Mouse (Mus musculus): ENCODE data around the gene Ccnd3. TPM values are rescaled to one million over a fixed set of nuclear protein-coding genes. Genes with fewer than 3 reads are reported as not detected.

Gene Ccnd3
- polyA plus RNA-seq, 2 experiments, result 195 to 379 TPM

- Histone ChIP-seq H3K4me2 (ENCODE audit: low read depth) (no peak overlapping the region), H3K27ac (no peak overlapping the region), H3K27me3 (ENCODE audit: control insufficient read depth, insufficient read depth, low read length) (no peaks in the 10 kb centered on the region), H3K36me3 (replicated peaks; ENCODE audit: control insufficient read depth, insufficient read depth, low read depth) (no peaks in the 10 kb centered on the region), H3K4me1 (replicated peaks; ENCODE audit: control insufficient read depth in 2 of 2, insufficient read depth in 2 of 2, low read length in 1 of 2) (peaks cover 5 to 14% of the 10 kb centered on the region in 2 experiments), H3K9ac (replicated peaks) (no peak overlapping the region), H3K4me3 (ENCODE audit: insufficient read depth in 1 of 2, low read depth in 2 of 2, low read length in 2 of 2) (no peak overlapping the region), H3K9me3 (ENCODE audit: control insufficient read depth, low read length) (no peaks in the 10 kb centered on the region)
- 67% methylated on average over 6 of the region's 6 CpGs for WGBS (ENCODE audit: insufficient replicate concordance)
- ATAC-seq (ENCODE audit: insufficient read depth) (no peak), DNase-seq (ENCODE audit: low read depth in 3 of 3, low spot score in 3 of 3) (no peak)
- no peak for TF ChIP-seq CTCF (IDR thresholded peaks at IDR 0.05; ENCODE audit: low read depth)
- TF ChIP-seq EP300 (IDR thresholded peaks at IDR 0.05; ENCODE audit: low read depth), result no peak
Observed at GRCm38 (mm10) chr17:47559726-47560125, 54.9 kb downstream of the Ccnd3 start.

DNA sequence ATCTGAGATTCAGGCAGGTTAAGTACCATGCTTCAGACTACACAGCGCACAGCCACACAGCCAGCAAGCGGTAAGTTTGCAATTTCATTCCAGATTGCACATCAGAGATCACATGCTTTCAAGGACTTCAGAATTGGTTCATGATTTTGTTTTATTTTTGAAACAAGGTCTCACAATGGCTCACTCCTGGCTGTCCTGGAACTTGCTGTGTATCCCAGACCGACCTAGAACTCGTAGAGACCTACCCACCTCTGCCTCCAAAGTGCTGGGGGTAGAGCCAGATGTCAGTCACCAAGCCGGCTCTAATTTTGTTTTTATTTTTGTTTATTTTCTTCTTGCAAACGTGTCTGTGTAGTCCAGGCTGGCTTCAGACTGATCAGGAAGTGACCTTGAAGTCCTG is 58.0 kb downstream of the Ccnd3 start:
- H3K4me3 ChIP-seq (ENCODE audit: insufficient read depth in 1 of 2, low read depth in 2 of 2, low read length in 2 of 2), result no peak overlapping the region
- WGBS (ENCODE audit: insufficient replicate concordance), result 75% methylated on average over 6 of the region's 6 CpGs
- no peak overlapping the region for H3K27ac ChIP-seq
- no peaks in the 10 kb centered on the region for H3K36me3 ChIP-seq (replicated peaks; ENCODE audit: control insufficient read depth, insufficient read depth, low read depth)
- TF ChIP-seq CTCF (IDR thresholded peaks at IDR 0.05; ENCODE audit: low read depth) (no peak), EP300 (IDR thresholded peaks at IDR 0.05; ENCODE audit: low read depth) (no peak)
- no peak overlapping the region for H3K9ac ChIP-seq (replicated peaks)
- DNase-seq (ENCODE audit: low read depth in 3 of 3, low spot score in 3 of 3) (no peak), ATAC-seq (ENCODE audit: insufficient read depth) (no peak)
- H3K4me1 ChIP-seq (replicated peaks; ENCODE audit: control insufficient read depth in 2 of 2, insufficient read depth in 2 of 2, low read length in 1 of 2), result peaks cover 15 to 33% of the 10 kb centered on the region in 2 experiments
- no peaks in the 10 kb centered on the region for H3K9me3 ChIP-seq (ENCODE audit: control insufficient read depth, low read length)
- no peaks in the 10 kb centered on the region for H3K27me3 ChIP-seq (ENCODE audit: control insufficient read depth, insufficient read depth, low read length)
- H3K4me2 ChIP-seq (ENCODE audit: low read depth), result no peak overlapping the region

GRCm38 (mm10) chr17:47564612-47565011 is 59.8 kb downstream of the Ccnd3 start:
- Histone ChIP-seq H3K9me3 (ENCODE audit: control insufficient read depth, low read length) (no peaks in the 10 kb centered on the region), H3K4me2 (ENCODE audit: low read depth) (no peak overlapping the region), H3K9ac (replicated peaks) (peak overlapping the region; percentile 34; the same call in 1 of the 2 replicates), H3K4me3 (ENCODE audit: insufficient read depth in 1 of 2, low read depth in 2 of 2, low read length in 2 of 2) (no peak overlapping the region), H3K27me3 (ENCODE audit: control insufficient read depth, insufficient read depth, low read length) (no peaks in the 10 kb centered on the region), H3K4me1 (replicated peaks; ENCODE audit: control insufficient read depth in 2 of 2, insufficient read depth in 2 of 2, low read length in 1 of 2) (peaks cover 27 to 46% of the 10 kb centered on the region in 2 experiments), H3K36me3 (replicated peaks; ENCODE audit: control insufficient read depth, insufficient read depth, low read depth) (no peaks in the 10 kb centered on the region), H3K27ac (no peak overlapping the region)
- no peak for TF ChIP-seq EP300 (IDR thresholded peaks at IDR 0.05; ENCODE audit: low read depth)
- no peak for TF ChIP-seq CTCF (IDR thresholded peaks at IDR 0.05; ENCODE audit: low read depth)
- no peak for DNase-seq (ENCODE audit: low read depth in 3 of 3, low spot score in 3 of 3)
- WGBS (ENCODE audit: insufficient replicate concordance), result 12% methylated on average over 5 of the region's 5 CpGs
- ATAC-seq (ENCODE audit: insufficient read depth), result no peak

GRCm38 (mm10) chr17:47566133-47566532 is 61.3 kb downstream of the Ccnd3 start:
- Histone ChIP-seq H3K27ac (no peak overlapping the region), H3K4me3 (ENCODE audit: insufficient read depth in 1 of 2, low read depth in 2 of 2, low read length in 2 of 2) (no peak overlapping the region), H3K9me3 (ENCODE audit: control insufficient read depth, low read length) (no peaks in the 10 kb centered on the region), H3K36me3 (replicated peaks; ENCODE audit: control insufficient read depth, insufficient read depth, low read depth) (no peaks in the 10 kb centered on the region), H3K4me2 (ENCODE audit: low read depth) (no peak overlapping the region), H3K9ac (replicated peaks) (no peak overlapping the region; the same call in 1 of the 2 replicates), H3K4me1 (replicated peaks; ENCODE audit: control insufficient read depth in 2 of 2, insufficient read depth in 2 of 2, low read length in 1 of 2) (peaks cover 25 to 42% of the 10 kb centered on the region in 2 experiments), H3K27me3 (ENCODE audit: control insufficient read depth, insufficient read depth, low read length) (no peaks in the 10 kb centered on the region)
- TF ChIP-seq EP300 (IDR thresholded peaks at IDR 0.05; ENCODE audit: low read depth), result no peak
- no peak for ATAC-seq (ENCODE audit: insufficient read depth)
- no peak for DNase-seq (ENCODE audit: low read depth in 3 of 3, low spot score in 3 of 3)
- 61% methylated on average over 2 of the region's 2 CpGs for WGBS (ENCODE audit: insufficient replicate concordance)

- ATAC-seq (ENCODE audit: insufficient read depth), result no peak
Observed at GRCm38 (mm10) chr17:47567271-47567670, 62.4 kb downstream of the Ccnd3 start.

More at GRCm38 (mm10) chr17:47567271-47567670, 62.4 kb downstream of the Ccnd3 start:
- Histone ChIP-seq H3K9ac (replicated peaks) (peak overlapping the region; percentile 50), H3K27me3 (ENCODE audit: control insufficient read depth, insufficient read depth, low read length) (no peaks in the 10 kb centered on the region), H3K27ac (peak overlapping the region; percentile 72), H3K36me3 (replicated peaks; ENCODE audit: control insufficient read depth, insufficient read depth, low read depth) (no peaks in the 10 kb centered on the region), H3K9me3 (ENCODE audit: control insufficient read depth, low read length) (no peaks in the 10 kb centered on the region), H3K4me3 (ENCODE audit: insufficient read depth in 1 of 2, low read depth in 2 of 2, low read length in 2 of 2) (no peak overlapping the region), H3K4me1 (replicated peaks; ENCODE audit: control insufficient read depth in 2 of 2, insufficient read depth in 2 of 2, low read length in 1 of 2) (peaks cover 25 to 42% of the 10 kb centered on the region in 2 experiments), H3K4me2 (ENCODE audit: low read depth) (no peak overlapping the region)
- no peak for TF ChIP-seq CTCF (IDR thresholded peaks at IDR 0.05; ENCODE audit: low read depth)
- TF ChIP-seq EP300 (IDR thresholded peaks at IDR 0.05; ENCODE audit: low read depth), result no peak
- no peak for DNase-seq (ENCODE audit: low read depth in 3 of 3, low spot score in 3 of 3)
- WGBS (ENCODE audit: insufficient replicate concordance), result 43% methylated on average over 3 of the region's 3 CpGs
